In the genomic region with DNA sequence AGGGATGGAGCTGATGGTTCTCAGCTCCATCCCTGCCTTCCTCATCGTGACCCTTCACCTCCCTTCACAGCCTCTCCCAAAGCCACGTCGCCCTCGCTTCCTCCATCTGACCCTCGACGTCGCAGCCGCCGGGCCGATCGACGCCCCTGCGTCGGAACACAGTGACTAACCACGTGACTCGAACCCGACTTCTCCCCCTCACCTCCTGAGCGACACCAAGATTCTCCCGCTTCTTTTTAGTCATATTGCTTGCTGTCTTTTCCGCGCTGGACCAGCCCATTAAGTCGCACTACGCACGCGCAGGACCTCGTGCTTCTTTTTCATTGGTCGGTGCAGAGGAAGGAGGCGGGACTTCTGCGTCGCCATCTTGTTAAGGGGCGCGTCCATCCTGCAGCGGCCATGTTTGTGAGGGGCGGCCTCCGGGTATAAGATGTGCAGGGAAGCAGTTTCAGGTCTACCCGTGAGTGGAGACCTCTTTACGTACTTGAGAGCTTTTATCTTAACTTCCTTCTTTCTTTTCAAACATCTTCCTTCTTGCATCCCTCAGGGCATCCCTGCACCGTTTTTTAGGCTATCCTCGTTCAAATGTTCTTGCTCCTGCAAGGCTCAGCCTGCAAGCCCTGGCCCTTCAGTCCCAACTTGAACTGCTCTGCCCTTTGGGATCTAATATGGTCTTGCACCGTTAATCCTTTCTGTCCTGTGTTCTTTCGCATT, we compare ENCODE assay signal across 8 mouse cellular contexts. TPM values are rescaled to one million over a fixed set of nuclear protein-coding genes. Genes with fewer than 3 reads are reported as not detected.
DNase-seq lines count a peak whose midpoint lies in the region; ATAC-seq and TF ChIP-seq lines count a peak whose summit lies in the region.

A gene (minus strand): TSS at position 313 of the 714 bp plus-strand sequence.

- H3K4me3 ChIP-seq in ES-E14 (ENCODE audit: insufficient read depth in 1 of 2, low read depth in 1 of 2, low read length in 2 of 2, poor library complexity in 1 of 2, severe bottlenecking in 1 of 2): peak within 1 kb of the TSS; percentile 71 to 78
- peak within 1 kb of the TSS; percentile 62 for H3K4me3 ChIP-seq in forebrain, embryonic 15.5 days
- H3K4me3 ChIP-seq in lung, adult 2 months (replicated peaks; ENCODE audit: extremely low read depth, low read depth, low read length): peak within 1 kb of the TSS; percentile 78

- H3K9me3 ChIP-seq in ES-E14 (ENCODE audit: control insufficient read depth, insufficient read depth, low read depth, low read length): no peaks in the 10 kb centered on the region
- no peaks in the 10 kb centered on the region for H3K9me3 ChIP-seq in forebrain, embryonic 15.5 days

- no peak for TF ChIP-seq CTCF in lung, adult 2 months (IDR thresholded peaks at IDR 0.05; ENCODE audit: insufficient read depth, low read length)

- intact Hi-C loops in heart, postnatal 25 days (cut with DNase I): no loop called here

- H3K9ac ChIP-seq in ES-E14 (ENCODE audit: insufficient read depth, low read depth, low read length, poor library complexity, severe bottlenecking): peak within 1 kb of the TSS; percentile 83
- H3K9ac ChIP-seq in forebrain, embryonic 15.5 days (replicated peaks): peak within 1 kb of the TSS; percentile 69

- ATAC-seq in forebrain, embryonic 15.5 days (replicated peaks): peak; percentile 96
- peak; percentile 92 for ATAC-seq in neutrophil, adult 5-6 weeks (ENCODE audit: extremely low read depth, insufficient number of reproducible peaks, low FRiP score, poor library complexity, severe bottlenecking)

- H3K36me3 ChIP-seq in ES-E14 (ENCODE audit: control insufficient read depth, insufficient read depth, low read length, poor library complexity, severe bottlenecking): no peaks in the 10 kb centered on the region
- H3K36me3 ChIP-seq in forebrain, embryonic 15.5 days: no peaks in the 10 kb centered on the region

- H3K27ac ChIP-seq in ES-E14 (ENCODE audit: insufficient read depth, low read depth, low read length, poor library complexity, severe bottlenecking): peak within 1 kb of the TSS; percentile 50; the same call in 1 of the 2 replicates
- H3K27ac ChIP-seq in forebrain, embryonic 15.5 days (replicated peaks): peak within 1 kb of the TSS; percentile 71

- WGBS in forebrain, embryonic 15.5 days: 5% methylated on average over 41 of the region's 41 CpGs
- 5% methylated on average over 41 of the region's 41 CpGs for WGBS in lung, adult 2 months

- peak within 1 kb of the TSS; percentile 95 for H3K4me2 ChIP-seq in forebrain, embryonic 15.5 days (replicated peaks)

- peak; percentile 98 for DNase-seq in ES-E14 (ENCODE audit: low read depth, low spot score)
- DNase-seq in cerebellum, adult 11-12 months: peak; percentile 96
- DNase-seq in heart, postnatal 25 days (ENCODE audit: low spot score): peak; percentile 91
- peak; percentile 93 to 98 for DNase-seq in layer of hippocampus, adult 18-20 months (ENCODE audit: low spot score in 2 of 2)
- DNase-seq in lung, adult 2 months: peak; percentile 95
- DNase-seq in thymus, adult 18-20 months: peak; percentile 93 to 96

- in situ Hi-C loops in ES-E14 (cut with MboI; ENCODE audit: low sequenced_read_pairs in 2 of 2, unreplicated experiment in 2 of 2): no loop called here

- peaks cover 0 to 6% of the 10 kb centered on the region in 2 experiments; a peak in 2 of 4 replicates for H3K4me1 ChIP-seq in ES-E14 (ENCODE audit: control insufficient read depth in 2 of 2, insufficient read depth in 2 of 2, low read length in 2 of 2, poor library complexity in 1 of 2)
- peaks cover 49% of the 10 kb centered on the region for H3K4me1 ChIP-seq in forebrain, embryonic 15.5 days
- H3K4me1 ChIP-seq in lung, adult 2 months (ENCODE audit: control insufficient read depth, insufficient read depth, low read length): peaks cover 2% of the 10 kb centered on the region; the same call in 1 of the 2 replicates

- H3K27me3 ChIP-seq in forebrain, embryonic 15.5 days: no peaks in the 10 kb centered on the region

- TF ChIP-seq POLR2A in lung, adult 2 months (IDR thresholded peaks at IDR 0.05; ENCODE audit: borderline replicate concordance, extremely low read depth, low read depth, low read length): no peak; the same call in 1 of the 2 replicates

TF ChIP-seq in ES-E14, 5 proteins besides CTCF, POLR2A, EP300 and RAD21:
- TF ChIP-seq MAFK (IDR thresholded peaks at IDR 0.05; ENCODE audit: insufficient read depth, low read depth, low read length) (no peak), HCFC1 (IDR thresholded peaks at IDR 0.05; ENCODE audit: borderline replicate concordance, insufficient read depth, low read length) (no peak; the same call in 1 of the 2 replicates), ZC3H11A (IDR thresholded peaks at IDR 0.05; ENCODE audit: borderline replicate concordance, low read depth, low read length) (no peak), CHD2 (IDR thresholded peaks at IDR 0.05; ENCODE audit: low read depth, low read length) (no peak), ZNF384 (IDR thresholded peaks at IDR 0.05; ENCODE audit: low read depth, low read length) (no peak)

RNA-seq across cellular contexts. Expression of the gene that starts here (rescaled TPM):
- 13.4 and 19.2 TPM in 2 replicates for total RNA-seq in ES-E14 (2012; rRNA removed)
- 12.4 and 12.9 TPM in 2 replicates for polyA plus RNA-seq in forebrain, embryonic 15.5 days (2015; fragmentation: Nextera tagmentation; extraction: Ambion mirVana)
- total RNA-seq in heart, postnatal 25 days (2021): 10 to 100 TPM in 1 of 2 experiments, 1 to 10 TPM in 1; 9.6 to 12.6 TPM
- total RNA-seq in layer of hippocampus, adult 18-20 months (2021): 10 to 100 TPM; 22.6 to 23.4 TPM
- polyA plus RNA-seq in lung, adult 2 months (2012; rRNA removed): 5.7 and 7.7 TPM in 2 replicates
- 9.7 and 16.4 TPM in 2 replicates for total RNA-seq in neutrophil, adult 5-6 weeks (2017)

Comparison
In these comparisons a context has a peak if more than half of its experiments do, and no peak if none do; other contexts are left out.
1. Peak in every context shown above with its lines: DNase-seq, ATAC-seq, H3K4me3 ChIP-seq and H3K27ac ChIP-seq.